Mouse (Mus musculus): ENCODE results near the gene Kcnj16. TPM values are rescaled to one million over a fixed set of nuclear protein-coding genes. Genes with fewer than 3 reads are reported as not detected.

Gene Kcnj16
- polyA plus RNA-seq (2012; rRNA removed): 5.1 and 9.4 TPM in 2 replicates

- DNase-seq (ENCODE audit: low read depth): no peak
Observed at GRCm38 (mm10) chr11:110967762-110968135, at the start of gene Kcnj16. Kcnj16 (plus strand) TSS chr11:110968033.

- DNase-seq (ENCODE audit: low read depth): no peak
Observed at GRCm38 (mm10) chr11:110918808-110919465, 48.9 kb upstream of the Kcnj16 start.

DNA sequence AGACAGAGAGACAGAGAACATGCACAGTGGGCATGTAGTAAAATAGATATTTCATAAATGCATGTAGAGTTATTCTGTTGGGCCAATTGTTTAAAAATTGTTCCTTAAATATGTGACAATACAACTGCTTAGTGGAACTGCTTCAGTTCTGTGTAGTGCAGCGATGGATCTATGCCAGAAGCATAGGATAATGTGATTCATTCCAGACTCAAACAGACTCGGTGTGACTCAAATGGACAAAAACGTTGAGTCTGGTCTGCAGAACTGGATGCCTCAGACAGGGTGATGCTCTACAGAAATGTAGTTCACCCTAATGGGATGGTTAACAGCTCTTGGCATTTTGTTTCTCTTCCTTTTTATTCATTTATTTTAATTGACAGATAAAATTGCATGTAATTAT is 32.1 kb upstream of the Kcnj16 start:
- DNase-seq (ENCODE audit: low read depth): no peak

DNA sequence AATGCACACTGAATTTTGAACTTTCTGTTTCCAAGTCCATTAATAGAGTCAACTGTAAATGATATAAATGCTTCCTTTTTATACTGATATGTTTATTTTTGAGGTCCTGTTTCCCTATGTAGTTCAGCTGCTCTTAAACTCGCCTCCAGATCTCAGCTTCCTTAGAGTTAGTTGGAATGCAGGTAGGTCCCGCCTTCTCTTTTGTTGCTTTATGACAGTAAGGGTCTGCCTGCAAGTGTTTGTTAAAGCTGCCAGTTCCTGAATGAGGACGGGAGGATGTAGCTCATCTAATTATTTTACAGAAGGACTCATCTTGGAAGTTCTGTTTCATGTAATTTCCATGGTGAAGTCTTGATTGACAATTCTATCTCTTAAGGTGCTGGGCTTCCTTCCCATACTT is 25.6 kb upstream of the Kcnj16 start:
- no peak for DNase-seq (ENCODE audit: low read depth)

DNA sequence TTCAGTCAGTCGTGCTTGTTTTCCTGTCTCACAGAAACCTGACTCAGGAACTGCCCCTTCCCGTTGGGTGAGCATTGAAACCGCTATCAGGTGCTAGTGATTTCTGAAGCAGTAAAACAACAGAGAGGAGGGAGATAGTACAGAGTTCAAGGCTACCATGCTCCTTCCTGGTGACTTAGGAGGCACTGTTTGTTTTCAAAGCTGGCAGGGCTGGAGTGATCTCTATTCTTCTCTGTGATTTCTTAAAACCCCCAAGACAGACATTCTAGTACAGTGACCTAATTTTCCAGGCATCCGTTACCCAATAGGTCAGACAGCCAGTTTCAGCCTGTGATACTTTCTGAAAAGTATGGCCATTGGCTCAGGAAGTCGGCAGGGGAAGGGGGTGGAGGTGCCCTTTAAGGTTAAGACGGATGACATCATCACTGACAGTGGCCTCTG is 25.1 kb upstream of the Kcnj16 start:
- DNase-seq (ENCODE audit: low read depth): no peak

- no peak for DNase-seq (ENCODE audit: low read depth)
Observed at GRCm38 (mm10) chr11:110956665-110957064, 11.2 kb upstream of the Kcnj16 start.

GRCm38 (mm10) chr11:110961592-110962021 is 6.2 kb upstream of the Kcnj16 start:
- DNase-seq (ENCODE audit: low read depth): no peak

DNA sequence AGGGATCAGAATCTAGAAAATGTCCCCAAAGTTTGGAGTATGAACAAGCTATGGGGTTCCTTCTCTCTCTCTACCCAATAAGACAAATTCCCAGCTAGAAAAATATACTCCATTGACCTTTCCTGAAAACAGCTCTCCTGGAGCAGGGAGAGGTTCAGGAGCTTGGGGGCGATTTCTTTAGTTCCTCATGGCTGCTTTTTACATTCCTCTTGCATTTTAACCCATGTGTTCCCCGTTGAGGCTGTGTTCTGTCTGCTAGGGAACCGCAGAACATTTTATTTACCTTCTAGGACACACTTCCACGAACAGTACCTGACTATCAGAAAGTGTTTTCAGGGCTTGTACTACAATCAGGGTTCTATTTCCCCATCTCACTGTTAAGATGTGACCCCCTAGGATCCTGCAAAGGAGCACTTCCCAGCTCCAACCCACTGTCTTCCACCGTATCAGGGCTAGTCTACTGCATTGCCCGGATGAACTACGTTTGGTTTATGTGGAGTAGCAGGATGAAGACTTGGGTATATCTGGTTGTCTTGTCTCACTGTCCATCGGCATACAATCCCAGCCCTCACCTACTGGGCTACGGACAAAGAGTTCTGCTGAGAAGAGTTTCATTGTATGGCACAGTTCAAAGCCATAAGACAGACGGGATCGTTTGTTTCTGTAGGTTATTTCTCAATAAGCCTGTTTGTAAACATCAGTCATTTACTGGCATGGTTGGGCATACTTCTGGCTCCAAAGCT is 643 bp upstream of the Kcnj16 start:
- DNase-seq (ENCODE audit: low read depth): no peak

GRCm38 (mm10) chr11:110968901-110969300 is 1.1 kb downstream of the Kcnj16 start:
- DNase-seq (ENCODE audit: low read depth): no peak

DNA sequence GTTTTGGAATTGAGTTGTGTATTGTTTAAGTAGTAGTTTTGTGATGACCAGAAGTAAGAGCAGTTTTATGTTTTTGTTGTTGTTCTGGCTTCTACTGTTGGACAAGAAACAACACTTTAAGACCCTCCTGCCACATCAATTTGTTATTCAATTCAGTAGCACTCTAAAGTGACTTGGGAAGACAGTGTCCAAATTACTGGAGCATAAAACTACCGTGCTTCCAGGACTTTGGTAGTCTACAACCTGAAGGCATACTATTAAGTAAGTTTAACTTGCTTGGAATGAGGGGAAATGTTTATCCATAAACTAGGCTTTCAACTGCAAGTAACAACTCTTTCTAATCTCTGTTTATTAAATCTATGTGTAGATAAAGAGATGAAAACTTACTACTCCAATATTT is 17.7 kb downstream of the Kcnj16 start:
- no peak for DNase-seq (ENCODE audit: low read depth)

- no peak for DNase-seq (ENCODE audit: low read depth)
Observed at GRCm38 (mm10) chr11:110985949-110986348, 18.1 kb downstream of the Kcnj16 start.

DNA sequence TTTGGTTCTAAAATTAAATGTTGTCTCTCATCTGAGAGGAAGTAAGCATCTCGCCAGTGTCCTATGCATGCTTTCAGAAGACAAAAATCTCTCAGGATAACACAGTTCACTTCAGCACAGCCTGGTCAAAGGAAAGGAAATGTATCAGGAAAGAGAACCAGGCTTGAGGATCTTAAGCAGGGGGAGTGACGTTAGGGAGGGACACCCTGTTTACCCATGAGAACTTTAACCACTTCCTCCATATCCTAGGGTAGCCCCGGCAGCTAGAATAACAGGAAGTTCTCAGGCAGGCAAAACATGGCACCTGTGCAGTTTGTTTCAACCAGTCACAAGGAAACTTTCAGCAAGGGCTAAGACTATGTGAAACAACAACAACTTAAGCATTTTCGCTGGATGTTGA is 25.8 kb downstream of the Kcnj16 start:
- DNase-seq (ENCODE audit: low read depth): no peak

DNA sequence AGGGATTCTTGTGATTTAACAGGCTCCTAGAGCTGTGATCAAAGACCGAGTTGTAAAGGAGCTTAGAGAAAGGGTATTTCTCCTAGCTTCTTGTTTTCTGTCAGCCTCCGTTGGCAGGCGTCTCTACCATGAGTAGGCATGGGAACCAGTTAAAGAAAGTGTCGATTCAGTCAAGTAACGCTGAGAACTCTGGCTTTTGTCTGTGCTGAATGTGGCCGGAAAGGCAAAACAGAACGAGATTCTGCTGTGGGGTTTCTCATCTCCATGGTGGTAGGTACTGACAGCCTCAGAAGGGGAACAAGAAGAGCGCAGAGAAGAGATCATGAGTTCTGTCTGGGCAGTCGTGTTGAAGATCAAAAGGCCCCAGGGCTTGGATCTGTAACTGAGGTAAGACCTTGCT is 29.4 kb downstream of the Kcnj16 start:
- no peak for DNase-seq (ENCODE audit: low read depth)

- no peak for DNase-seq (ENCODE audit: low read depth)
Observed at GRCm38 (mm10) chr11:111005103-111005502, 37.3 kb downstream of the Kcnj16 start.

- DNase-seq (ENCODE audit: low read depth): no peak
Observed at GRCm38 (mm10) chr11:111009471-111009870, 41.6 kb downstream of the Kcnj16 start.

DNA sequence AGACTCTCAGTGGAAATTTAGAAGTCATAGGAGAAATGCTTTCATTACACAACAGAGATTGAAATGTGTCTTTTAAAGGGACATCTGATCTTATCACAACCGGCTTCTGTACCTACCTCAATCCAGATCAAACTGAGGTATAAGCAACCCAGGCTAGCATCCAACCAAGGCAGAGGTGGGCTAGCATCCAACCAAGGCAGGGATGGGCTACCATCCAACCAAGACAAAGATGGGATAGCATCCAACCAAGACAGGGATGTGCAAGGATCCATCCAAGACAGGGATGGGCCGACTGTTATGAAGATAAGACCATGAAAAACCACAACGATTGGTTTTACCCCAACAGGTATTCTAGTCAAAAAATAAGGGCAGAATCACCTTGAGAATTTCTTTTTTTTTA is 48.4 kb downstream of the Kcnj16 start:
- no peak for DNase-seq (ENCODE audit: low read depth)

- no peak for DNase-seq (ENCODE audit: low read depth)
Observed at GRCm38 (mm10) chr11:111020211-111020610, 52.4 kb downstream of the Kcnj16 start.

- DNase-seq (ENCODE audit: low read depth): no peak
Observed at GRCm38 (mm10) chr11:111022681-111023281, 54.9 kb downstream of the Kcnj16 start.

GRCm38 (mm10) chr11:111042175-111042574 is 74.3 kb downstream of the Kcnj16 start:
- no peak for DNase-seq (ENCODE audit: low read depth)

GRCm38 (mm10) chr11:111043298-111043697 is 75.5 kb downstream of the Kcnj16 start:
- no peak for DNase-seq (ENCODE audit: low read depth)

DNA sequence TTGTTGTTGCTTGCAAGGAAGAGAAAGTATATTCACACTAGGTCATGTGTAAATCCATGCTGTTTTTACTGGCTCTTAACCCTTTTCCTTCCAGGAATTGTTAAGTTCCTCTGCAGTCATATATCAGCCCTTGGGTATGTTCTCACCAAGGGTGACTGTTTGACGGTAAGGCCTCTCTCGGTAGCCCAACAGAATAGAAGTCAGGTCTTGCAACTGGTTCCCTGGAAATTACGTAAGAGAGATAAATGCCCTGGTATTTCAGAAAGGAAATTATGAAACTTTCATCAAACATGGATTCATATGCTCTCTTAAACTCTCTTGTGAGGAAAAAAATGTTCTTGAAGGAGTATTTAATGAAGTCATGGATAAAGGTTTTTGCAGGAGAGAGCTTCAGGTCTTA is 86.4 kb downstream of the Kcnj16 start:
- no peak for DNase-seq (ENCODE audit: low read depth)

DNA sequence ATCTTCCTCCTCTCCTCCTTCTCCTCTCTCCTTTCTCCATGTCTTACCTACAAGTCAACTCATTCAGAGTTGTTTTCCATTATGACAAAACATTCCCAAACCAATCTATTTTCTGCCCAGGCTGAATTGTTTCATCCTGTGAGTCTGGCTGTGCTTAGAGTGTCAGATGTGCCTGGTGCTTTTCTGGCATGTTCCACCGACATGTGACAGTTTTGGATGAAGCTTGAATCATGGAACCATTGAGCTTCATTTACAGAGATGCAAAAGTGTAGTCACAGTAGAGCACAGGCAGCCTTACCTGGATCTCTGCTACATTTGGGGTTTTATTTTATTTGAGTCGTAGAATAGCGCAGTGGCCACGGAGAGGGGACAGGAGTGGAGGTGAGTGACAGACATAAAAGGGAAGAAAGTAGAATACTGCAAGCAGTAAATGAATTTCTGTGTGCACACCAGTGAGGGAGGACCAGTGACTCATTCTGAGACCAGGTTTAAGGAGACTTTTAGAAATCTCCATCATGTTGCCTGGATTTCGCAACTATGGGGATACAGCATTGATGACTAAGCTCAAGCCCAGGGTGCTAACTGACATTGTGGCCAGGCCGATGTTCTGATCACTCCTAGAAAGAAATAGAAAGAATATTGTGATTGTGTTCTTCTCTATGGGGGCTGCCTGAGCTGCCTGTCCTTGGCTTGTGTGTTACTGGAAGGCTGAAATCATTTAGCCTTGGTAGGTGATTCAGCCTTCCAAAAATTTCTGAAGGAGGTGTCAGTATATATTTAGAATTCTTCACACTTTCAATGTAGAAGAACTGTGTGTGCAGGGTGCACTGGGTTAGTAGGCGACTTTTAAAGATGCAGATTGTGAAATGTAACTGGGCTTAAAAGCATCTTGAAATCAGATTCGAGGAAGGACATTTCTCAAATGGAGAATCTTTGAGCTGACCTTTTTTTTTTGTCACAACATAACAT is 87.3 kb downstream of the Kcnj16 start:
- no peak for DNase-seq (ENCODE audit: low read depth)
